Mouse (Mus musculus) kidney, postnatal 0 days (tissue): ENCODE results near the gene Cbfa2t3. TPM values are rescaled to one million over a fixed set of nuclear protein-coding genes. Genes with fewer than 3 reads are reported as not detected.

Source experiments
- ATAC-seq: fragments of 200-750 bp; cut with Nextera tagmentation; replicated peaks from 2 replicates; pipeline ENCODE4 v1.8.0; 2017; ENCODE audit warnings: low read depth, moderate number of reproducible peaks, moderate TSS enrichment, moderate library complexity; ENCODE audit not compliant: low FRiP score
- DNase-seq: peaks from one replicate; pipeline ENCODE4 v3.0.0-alpha.2; 2016; ENCODE audit warnings: low spot score
- H3K27ac ChIP-seq: fragments of 300-500 bp; sonication (generic); 2 replicates; pipeline ENCODE4 v1.5.1; 2014; ENCODE audit warnings: mild to moderate bottlenecking
- H3K27me3 ChIP-seq: fragments of 300-500 bp; sonication (generic); 2 replicates; pipeline ENCODE4 v1.6.1; 2014; ENCODE audit warnings: low read length, mixed read lengths; ENCODE audit not compliant: insufficient read depth
- H3K36me3 ChIP-seq: fragments of 300-500 bp; sonication (generic); 2 replicates; pipeline ENCODE4 v1.6.1; 2014; ENCODE audit warnings: low read length, mixed read lengths; ENCODE audit not compliant: insufficient read depth
- H3K4me1 ChIP-seq: fragments of 300-500 bp; sonication (generic); replicated peaks from 2 replicates; pipeline ENCODE4 v1.6.1; 2014; ENCODE audit warnings: antibody characterized with exemption, low read length, mixed read lengths; ENCODE audit not compliant: insufficient read depth
- H3K4me2 ChIP-seq: fragments of 300-500 bp; sonication (generic); 2 replicates; pipeline ENCODE4 v1.6.1; 2014; ENCODE audit warnings: mild to moderate bottlenecking, low read length, moderate library complexity, mixed read lengths
- H3K4me3 ChIP-seq: fragments of 300-500 bp; sonication (generic); replicated peaks from 2 replicates; pipeline ENCODE4 v1.5.1; 2014; ENCODE audit warnings: low read depth, low read length
- H3K9ac ChIP-seq: fragments of 300-500 bp; sonication (generic); 2 replicates; pipeline ENCODE4 v1.6.1; 2014; ENCODE audit warnings: low read depth, low read length
- H3K9me3 ChIP-seq: fragments of 300-500 bp; sonication (generic); replicated peaks from 2 replicates; pipeline ENCODE4 v1.6.1; 2016; ENCODE audit warnings: low read length, inconsistent platforms, mixed read lengths
- CTCF ChIP-seq: IDR thresholded peaks from 2 replicates; pipeline ENCODE4 v1.5.1; 2016; ENCODE audit warnings: antibody characterized with exemption, low read depth, mild to moderate bottlenecking, moderate library complexity
- WGBS: fragments of 180-500 bp; shearing (Covaris S2); extraction: QIAGEN DNeasy Blood & Tissue Kit; methylation state at CpG from one replicate; pipeline ENCODE4 v1.1.7; 2014; 5-methylcytosine and 5-hydroxymethylcytosine counted together
- polyA plus RNA-seq: library from polyadenylated mRNA; unstranded; fragments of >200 nt; fragmentation: Nextera tagmentation; extraction: Ambion mirVana; gene quantifications from 2 replicates; pipeline ENCODE4 v1.2.1, GENCODE M21; 2015

Gene Cbfa2t3
- polyA plus RNA-seq, 1 experiment from 2014 or later = 3.6 TPM

DNA sequence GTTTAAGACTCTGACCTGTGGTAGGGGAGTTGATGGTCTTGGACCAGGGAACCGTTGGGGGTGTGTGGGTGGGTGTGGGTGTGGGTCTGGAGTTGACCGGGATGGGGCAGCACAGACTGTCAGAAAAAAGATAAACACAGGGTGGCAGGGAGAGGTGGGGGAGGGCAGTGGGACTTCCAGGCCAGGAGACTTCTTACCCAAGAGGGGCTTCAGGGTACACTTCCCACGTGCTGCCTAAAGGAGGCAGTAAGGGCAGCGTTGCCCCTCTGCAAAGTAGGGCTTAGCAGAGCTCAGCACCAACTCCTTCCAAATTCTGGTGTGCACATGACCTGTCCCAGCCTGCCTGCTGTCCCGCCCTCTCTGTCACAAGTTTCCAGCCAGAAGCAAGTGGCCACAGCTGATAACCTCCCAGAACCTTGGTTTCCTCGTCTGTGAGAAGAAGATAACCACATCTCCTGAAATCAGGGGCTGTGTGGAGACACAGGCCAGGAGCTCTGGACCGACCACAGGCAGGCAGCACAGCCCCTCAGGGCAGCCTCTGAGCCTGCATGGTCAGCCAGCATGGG is 20.7 kb upstream of the Cbfa2t3 start:
- H3K27me3 ChIP-seq = 0 out of 2 replicates have a peak, but pooled peaks cover 4% of the 10 kb centered on the region
- DNase-seq (no peak), ATAC-seq (no peak)
- WGBS = 33% methylated on average over 7 of the region's 7 CpGs
- no peak overlapping the region for H3K9ac ChIP-seq
- H3K9me3 ChIP-seq = no peaks in the 10 kb centered on the region
- no peaks in the 10 kb centered on the region for H3K36me3 ChIP-seq
- peak; percentile 27; the same call in 1 of the 2 replicates for TF ChIP-seq CTCF
- H3K4me1 ChIP-seq = no peaks in the 10 kb centered on the region; the same call in 1 of the 2 replicates
- no peak overlapping the region for H3K27ac ChIP-seq
- no peak overlapping the region for H3K4me3 ChIP-seq
- H3K4me2 ChIP-seq = no peak overlapping the region

DNA sequence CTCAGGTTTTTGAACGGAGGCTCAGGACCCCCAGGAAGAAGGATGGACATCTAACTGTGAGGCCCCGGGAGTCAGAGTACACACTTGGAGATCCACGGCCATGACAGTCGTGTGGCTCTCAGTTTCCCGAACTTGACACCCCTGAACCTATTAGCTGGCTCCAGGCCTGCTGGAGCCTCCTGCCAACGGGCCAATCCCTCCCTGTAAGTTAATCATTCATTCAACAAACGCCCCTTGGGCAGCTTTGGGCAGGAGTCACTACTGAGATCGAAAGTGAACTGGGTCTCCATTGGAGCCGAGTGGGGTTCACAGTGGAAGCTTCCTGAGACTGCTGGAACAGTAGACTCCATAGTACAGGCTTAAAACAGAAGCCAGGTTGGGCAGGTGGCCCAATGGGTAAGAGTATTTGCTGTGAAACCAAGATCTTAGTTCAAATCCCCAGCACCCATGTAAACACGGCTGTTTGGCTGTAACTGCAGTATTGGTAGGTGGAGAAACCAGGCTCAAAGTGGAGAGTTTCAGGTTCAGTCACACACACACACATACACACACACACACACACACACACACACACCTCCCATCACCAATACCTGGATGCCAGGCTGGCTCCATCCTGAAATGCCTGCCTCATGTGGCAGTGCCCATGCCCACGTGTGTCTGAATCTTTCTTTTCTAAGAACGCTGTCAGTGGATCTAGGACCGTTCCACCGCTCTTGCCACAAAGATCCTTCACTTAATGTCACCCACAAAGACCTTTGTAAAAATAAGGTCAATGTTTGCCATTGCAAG is 20.0 kb upstream of the Cbfa2t3 start:
- Histone ChIP-seq H3K27me3 (0 out of 2 replicates have a peak, but pooled peaks cover 4% of the 10 kb centered on the region), H3K27ac (no peak overlapping the region), H3K4me3 (no peak overlapping the region), H3K4me1 (no peaks in the 10 kb centered on the region; the same call in 1 of the 2 replicates), H3K36me3 (no peaks in the 10 kb centered on the region), H3K9ac (no peak overlapping the region), H3K4me2 (no peak overlapping the region), H3K9me3 (no peaks in the 10 kb centered on the region)
- no peak for TF ChIP-seq CTCF
- no peak for ATAC-seq
- DNase-seq = no peak
- 69% methylated on average over 14 of the region's 14 CpGs for WGBS

DNA sequence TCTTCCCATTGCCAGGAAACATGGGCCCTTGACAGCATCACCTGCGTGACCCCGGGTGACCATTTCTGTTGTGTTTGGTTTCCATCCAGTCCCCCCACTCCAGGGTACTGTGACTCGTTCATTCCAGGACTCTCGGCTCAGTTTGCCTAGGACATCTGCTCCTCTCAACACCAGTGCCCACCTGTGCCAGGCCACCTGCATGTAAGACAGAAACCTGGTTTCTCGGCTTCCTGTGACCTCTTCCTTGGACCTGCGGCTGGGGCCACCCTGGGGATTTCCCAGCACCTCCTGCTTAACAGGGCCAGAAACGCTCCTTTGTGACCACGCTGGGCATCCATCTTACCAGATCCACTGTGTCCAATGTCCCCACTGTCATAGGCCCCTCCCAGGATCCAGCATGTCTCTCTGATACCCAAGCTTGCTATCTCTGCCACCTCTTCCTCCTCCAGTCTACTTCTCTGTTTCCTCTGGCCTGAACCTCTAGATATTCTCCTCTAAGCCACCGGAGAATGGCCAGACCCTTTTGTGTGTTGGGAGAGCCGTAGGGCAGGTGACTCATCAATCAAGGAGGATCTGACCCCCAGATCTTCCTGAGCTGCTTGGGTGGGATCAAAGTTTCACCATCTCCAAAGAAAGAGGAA is 19.1 kb upstream of the Cbfa2t3 start:
- no peak for ATAC-seq
- Histone ChIP-seq H3K36me3 (no peaks in the 10 kb centered on the region), H3K4me2 (no peak overlapping the region), H3K27me3 (0 out of 2 replicates have a peak, but pooled peaks cover 4% of the 10 kb centered on the region), H3K4me1 (no peaks in the 10 kb centered on the region; the same call in 1 of the 2 replicates), H3K9me3 (no peaks in the 10 kb centered on the region), H3K4me3 (no peak overlapping the region), H3K9ac (no peak overlapping the region), H3K27ac (no peak overlapping the region)
- 74% methylated on average over 10 of the region's 10 CpGs for WGBS
- no peak for TF ChIP-seq CTCF
- no peak for DNase-seq

DNA sequence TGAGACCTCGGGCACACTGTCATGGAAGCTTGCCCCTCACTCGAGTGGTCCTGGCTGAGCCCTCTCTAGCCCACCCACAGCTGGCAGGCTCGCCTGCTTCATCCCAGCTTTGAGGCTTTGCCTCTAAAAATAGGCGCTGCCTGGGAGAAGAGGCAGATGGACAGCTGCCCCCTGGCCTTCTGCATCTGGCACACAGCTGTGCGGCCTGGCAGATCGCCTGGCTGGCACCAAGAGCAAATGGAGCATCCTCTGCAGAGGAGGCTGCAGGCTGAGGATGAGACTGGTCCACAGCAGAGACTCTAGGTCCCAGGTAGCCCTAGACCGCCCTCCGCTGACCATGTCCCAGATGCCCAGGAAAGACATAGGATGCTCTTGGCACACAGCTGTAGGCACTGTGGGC is 17.7 kb upstream of the Cbfa2t3 start:
- no peak for TF ChIP-seq CTCF
- WGBS = 81% methylated on average over 8 of the region's 8 CpGs
- no peak for DNase-seq

DNA sequence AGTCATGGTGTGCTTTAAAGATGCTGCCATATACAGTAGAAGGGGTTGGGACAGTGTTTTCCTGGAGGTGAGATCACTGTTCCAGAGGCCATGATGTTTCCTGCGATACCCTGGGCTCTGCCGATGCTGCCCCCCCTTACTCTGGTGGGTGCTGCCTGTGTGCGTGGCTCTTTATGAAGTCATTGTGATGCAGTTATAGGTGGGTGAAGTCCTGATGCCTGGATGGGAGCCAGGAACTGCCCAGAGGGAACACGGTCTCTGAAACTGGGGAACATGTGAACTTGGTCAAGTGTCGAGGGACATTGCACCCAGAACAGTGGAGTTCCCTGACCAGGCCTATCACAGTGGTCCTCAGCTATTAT is 14.2 kb upstream of the Cbfa2t3 start:
- no peak overlapping the region for H3K27ac ChIP-seq
- TF ChIP-seq CTCF = no peak
- no peaks in the 10 kb centered on the region for H3K9me3 ChIP-seq
- no peak for DNase-seq
- H3K4me1 ChIP-seq = no peaks in the 10 kb centered on the region
- H3K36me3 ChIP-seq = no peaks in the 10 kb centered on the region
- no peak for ATAC-seq
- H3K4me3 ChIP-seq = no peak overlapping the region
- H3K27me3 ChIP-seq = no peaks in the 10 kb centered on the region
- 82% methylated on average over 5 of the region's 5 CpGs for WGBS
- H3K4me2 ChIP-seq = no peak overlapping the region
- H3K9ac ChIP-seq = no peak overlapping the region

More for the DNA sequence above, 17.7 kb upstream of the Cbfa2t3 start:
- no peaks in the 10 kb centered on the region for H3K36me3 ChIP-seq
- 0 out of 2 replicates have a peak, but pooled peaks cover 4% of the 10 kb centered on the region for H3K27me3 ChIP-seq
- no peak for ATAC-seq
- no peaks in the 10 kb centered on the region for H3K9me3 ChIP-seq
- no peaks in the 10 kb centered on the region; the same call in 1 of the 2 replicates for H3K4me1 ChIP-seq
- H3K4me2 ChIP-seq = no peak overlapping the region
- no peak overlapping the region for H3K9ac ChIP-seq
- H3K4me3 ChIP-seq = no peak overlapping the region
- no peak overlapping the region for H3K27ac ChIP-seq

DNA sequence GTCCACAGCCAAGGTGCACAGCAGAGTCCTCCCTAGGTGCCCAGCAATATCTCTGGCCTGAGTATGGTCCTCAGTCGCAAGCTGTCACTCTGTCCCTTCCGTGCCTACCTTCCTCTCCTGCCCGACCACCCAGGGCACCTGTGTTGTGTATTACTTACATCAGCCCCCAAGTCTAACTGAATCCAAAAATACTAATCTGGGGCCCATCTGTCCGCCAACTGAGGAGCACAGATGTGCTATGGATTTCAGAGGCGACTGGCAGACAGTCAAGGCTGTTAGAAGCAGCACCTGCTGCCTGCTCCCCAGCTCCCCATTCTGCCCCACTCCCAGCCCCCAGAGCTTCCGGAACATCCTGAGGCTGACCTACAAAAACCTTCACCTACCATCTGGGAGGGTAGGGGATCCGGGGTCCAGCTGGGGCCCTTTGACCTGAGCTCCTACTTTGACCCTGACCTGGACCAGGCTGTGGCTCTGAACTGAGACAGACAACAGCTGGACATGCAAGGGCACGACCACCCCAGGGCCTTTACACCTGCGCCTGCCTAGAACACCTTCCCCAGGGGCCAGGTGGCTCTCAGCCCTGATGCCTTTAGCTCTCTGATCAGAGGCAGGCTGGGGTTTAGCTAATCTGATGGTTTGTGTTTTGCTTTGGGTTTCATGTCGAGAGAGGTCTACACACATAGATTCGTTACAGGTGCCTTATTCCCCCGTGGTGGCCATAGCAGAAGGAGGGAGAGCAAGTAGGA is 13.7 kb upstream of the Cbfa2t3 start:
- no peaks in the 10 kb centered on the region for H3K9me3 ChIP-seq
- no peaks in the 10 kb centered on the region for H3K36me3 ChIP-seq
- TF ChIP-seq CTCF = no peak
- no peak overlapping the region for H3K9ac ChIP-seq
- ATAC-seq (no peak), DNase-seq (no peak)
- H3K27ac ChIP-seq = no peak overlapping the region
- no peaks in the 10 kb centered on the region for H3K4me1 ChIP-seq
- H3K4me2 ChIP-seq = no peak overlapping the region
- WGBS = 78% methylated on average over 12 of the region's 12 CpGs
- no peaks in the 10 kb centered on the region for H3K27me3 ChIP-seq
- no peak overlapping the region for H3K4me3 ChIP-seq
